Mouse (Mus musculus): ENCODE results near the gene Htra2. TPM values are rescaled to one million over a fixed set of nuclear protein-coding genes. Genes with fewer than 3 reads are reported as not detected.

The Htra2 gene
- total RNA-seq, 4 experiments from 2014 or later = 47.7 to 53.7 (median 50.4) TPM

DNA sequence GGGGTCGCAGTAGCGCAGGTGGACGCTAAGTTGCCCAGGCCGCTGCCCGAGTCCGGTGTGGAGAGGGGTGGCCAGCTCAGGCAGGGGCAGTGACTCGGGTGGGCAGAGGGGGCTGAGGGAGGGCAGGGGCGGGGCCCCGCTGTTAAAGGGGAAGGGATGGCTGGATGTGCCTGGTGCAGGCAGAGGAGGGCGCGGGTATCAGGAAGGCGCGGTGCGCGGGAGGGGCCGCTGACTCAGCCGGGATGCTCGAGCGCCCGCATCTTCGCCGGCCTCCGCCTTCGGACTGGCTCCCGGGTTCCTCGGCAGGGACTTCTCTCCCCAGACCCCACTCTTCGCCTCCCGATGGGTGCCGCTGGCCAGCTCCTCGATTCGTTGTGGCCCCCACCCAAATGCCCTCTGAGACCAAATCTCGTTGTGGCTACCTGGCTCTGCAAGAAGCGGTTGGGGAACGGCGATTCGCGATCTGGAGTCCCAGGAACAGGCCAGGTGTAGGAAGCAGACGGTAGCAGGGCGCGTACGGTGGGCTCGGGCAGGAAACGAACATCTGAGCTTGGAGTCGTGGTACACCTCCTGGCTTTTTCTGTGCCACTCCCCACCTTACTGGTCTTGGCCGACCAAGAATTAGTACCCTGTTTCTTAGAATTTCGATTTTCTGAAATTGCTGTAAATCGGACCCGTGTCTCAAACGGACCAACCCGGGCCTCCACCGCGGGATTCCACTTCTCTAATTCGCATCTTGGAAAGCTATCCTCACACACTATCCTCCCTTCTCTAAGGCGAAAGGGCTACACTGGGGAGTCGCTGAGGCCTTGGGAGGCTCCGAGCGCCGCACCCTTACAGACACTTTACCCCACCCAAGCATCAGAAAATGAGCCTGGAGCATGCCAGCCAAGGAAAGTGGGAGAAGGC lies 15.5 kb upstream of the Htra2 start:
- peak in 1 of 2 experiments; percentile 43 for DNase-seq (ENCODE audit: low spot score in 2 of 2)

DNA sequence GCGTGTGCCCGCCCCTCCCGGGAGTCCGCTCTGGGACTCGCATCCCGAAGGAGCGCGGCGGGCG lies 15.0 kb upstream of the Htra2 start, which contains the start of gene Tlx2:
Gene Tlx2, minus strand, starts transcription at position 47 of the 64 bp plus-strand sequence.
- no peak for DNase-seq (ENCODE audit: low spot score in 2 of 2)

DNA sequence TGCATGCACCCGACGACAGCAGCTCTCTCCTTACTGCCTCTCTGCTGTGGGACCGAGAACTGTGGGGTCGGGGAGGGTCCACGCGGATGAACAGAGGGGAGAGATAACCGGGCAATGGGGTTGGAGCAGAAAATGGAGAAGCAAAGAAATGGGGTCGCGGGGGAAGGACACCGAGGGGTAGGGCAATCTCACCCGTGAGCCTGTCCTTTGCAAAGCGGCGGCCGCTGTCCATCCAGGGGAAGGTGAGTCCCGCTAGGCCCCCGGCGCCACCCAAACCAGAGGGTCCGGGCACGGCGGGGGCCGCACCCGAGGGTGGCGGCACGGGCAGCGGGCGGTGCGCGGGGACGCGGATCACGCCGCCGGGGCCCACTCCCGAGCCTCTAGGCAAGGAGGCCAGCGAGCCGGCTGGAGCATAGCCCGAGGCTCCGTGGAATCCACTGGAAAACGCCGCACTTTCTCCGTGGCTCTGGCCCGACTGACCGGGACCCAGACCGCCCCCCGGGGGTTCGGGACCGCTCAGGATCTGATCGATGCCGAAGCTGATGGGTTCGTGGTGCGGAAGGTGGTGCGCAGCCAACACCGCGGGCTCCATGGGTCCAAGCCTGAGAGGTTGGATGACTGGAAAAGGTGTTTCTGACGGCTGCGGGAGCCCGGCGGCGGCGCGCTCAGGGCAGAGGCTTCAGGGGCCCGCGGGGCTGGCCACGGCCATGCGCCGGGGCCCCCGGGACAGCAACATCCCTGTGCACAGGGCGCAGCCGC lies 14.6 kb upstream of the Htra2 start:
- no peak for DNase-seq (ENCODE audit: low spot score in 2 of 2)

DNA sequence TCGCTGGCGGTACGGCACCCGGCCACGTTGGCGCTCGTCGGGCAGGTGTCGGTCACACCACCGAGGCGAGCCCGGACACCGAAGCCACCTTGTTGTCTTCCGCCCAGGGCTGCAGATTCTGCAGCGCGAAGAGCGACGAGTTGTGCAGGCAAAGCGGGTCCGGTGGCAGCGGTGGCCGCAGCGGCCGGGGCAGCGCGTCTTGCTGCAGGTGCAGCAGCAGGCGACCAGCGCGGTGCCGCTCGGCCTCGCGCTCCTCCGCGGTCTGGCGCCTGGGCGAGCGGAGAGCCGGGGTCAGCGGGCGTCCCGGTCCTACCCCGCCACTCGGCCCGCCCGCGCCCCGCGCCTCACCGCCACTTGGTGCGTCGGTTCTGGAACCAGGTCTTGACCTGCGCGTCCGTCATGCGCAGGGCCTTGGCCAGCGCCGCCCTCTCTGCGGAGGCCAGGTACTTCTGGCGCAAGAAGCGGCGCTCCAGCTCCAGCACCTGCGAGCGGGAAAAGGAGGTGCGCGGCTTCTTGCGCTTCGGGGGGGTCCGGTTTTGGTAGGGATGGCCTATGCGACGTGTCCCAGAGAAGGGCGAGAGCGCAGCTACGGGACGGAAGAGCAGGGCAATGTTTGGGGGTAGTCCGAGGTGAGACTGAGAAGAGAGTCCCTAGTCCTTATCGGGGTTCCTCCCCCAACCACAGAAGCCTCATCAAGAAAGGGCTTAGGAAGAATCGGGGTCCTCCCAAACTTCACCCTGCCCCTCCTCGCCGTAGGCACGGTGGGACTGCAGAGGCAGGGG lies 13.8 kb upstream of the Htra2 start:
- DNase-seq (ENCODE audit: low spot score in 2 of 2) = no peak

- no peak for DNase-seq (ENCODE audit: low spot score in 2 of 2)
Measured at GRCm38 (mm10) chr6:83068221-83068620, 13.1 kb upstream of the Htra2 start.

DNA sequence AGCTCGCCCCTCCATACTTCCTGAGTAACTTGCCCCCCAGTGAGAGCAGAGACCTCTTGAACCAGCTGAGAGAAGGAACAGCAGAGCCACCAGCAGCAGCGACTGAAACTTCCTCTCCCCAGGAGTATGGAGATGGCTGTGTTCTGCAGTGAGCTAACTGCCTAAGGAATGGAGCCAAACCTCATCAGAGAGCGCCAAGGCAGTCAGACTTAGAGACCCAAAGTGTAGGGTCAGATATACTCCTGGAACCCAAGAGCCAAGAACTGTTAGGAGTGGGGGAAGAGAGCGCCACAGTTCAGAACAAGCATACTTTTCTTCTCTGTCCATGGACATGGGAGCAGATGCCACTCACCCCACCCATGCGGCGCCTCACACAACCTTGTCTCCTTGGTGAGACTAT lies 11.4 kb upstream of the Htra2 start:
- DNase-seq (ENCODE audit: low spot score in 2 of 2) = no peak

GRCm38 (mm10) chr6:83065995-83066394 lies 10.9 kb upstream of the Htra2 start:
- no peak for DNase-seq (ENCODE audit: low spot score in 2 of 2)

GRCm38 (mm10) chr6:83058725-83059124 lies 3.7 kb upstream of the Htra2 start:
- DNase-seq (ENCODE audit: low spot score in 2 of 2) = no peak

DNA sequence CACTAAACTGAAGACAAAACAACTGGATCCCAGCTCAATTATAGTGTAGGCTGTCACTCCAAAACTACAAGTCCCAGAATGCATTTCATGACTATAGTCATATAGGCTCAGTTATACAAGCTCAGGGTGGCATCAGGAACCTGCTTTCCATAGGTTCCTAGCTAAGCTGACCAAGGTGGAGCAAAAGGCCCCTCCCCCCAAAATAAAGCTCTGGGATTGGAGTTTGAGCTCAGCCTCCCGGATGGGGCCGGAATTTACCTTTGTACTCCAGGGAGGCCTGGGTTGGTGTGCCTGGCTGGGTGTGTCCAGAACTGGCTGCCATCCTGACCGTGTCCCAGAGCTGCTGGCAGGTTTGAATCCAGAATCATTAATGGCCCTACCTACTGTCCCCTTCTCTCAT lies 2.7 kb upstream of the Htra2 start, which contains the start of gene Dqx1:
Gene Dqx1, plus strand, starts transcription at position 55 of the 400 bp plus-strand sequence.
- no peak for DNase-seq (ENCODE audit: low spot score in 2 of 2)

DNA sequence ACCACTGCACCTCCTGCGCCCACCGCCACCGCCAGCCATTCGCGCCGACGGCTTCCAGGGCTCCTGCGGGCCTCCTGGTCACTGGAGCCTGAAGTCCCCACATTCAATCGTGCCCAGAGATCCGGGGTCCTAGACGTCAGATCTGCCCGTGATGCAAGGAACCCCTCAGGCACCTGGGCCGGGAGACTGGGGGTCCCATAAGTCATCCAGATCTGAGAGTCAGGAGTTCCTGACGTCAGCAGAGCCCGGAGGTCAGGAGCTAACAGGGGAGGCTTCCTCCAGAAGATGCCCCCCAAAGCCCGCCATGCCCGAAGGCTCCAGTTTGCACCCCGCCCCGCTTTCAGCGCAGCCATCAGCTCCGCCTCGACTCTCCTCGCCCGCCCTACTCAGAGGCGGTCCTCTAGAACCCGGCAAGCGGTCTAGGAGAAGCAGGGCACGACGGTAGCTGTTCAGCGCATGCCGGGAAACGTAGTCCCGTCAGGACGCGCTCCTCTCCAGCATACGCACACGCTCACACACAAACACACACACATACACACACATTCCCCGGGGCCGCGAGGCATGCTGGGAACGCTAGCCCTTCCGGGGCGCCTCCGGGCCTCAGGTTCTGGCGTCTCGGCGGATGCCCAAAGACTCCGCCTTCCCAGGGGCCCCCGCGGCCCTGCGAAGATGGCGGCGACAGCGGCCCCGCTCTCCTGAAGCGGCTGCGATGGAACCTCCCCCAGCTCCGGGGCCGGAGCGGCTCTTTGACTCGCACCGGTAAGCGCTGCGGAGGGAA lies 810 bp downstream of the Htra2 start, which contains the start of gene Aup1:
Gene Aup1, plus strand, starts transcription at position 448 of the 778 bp plus-strand sequence.
- DNase-seq (ENCODE audit: low spot score in 2 of 2) = peak; percentile 92 to 98

DNA sequence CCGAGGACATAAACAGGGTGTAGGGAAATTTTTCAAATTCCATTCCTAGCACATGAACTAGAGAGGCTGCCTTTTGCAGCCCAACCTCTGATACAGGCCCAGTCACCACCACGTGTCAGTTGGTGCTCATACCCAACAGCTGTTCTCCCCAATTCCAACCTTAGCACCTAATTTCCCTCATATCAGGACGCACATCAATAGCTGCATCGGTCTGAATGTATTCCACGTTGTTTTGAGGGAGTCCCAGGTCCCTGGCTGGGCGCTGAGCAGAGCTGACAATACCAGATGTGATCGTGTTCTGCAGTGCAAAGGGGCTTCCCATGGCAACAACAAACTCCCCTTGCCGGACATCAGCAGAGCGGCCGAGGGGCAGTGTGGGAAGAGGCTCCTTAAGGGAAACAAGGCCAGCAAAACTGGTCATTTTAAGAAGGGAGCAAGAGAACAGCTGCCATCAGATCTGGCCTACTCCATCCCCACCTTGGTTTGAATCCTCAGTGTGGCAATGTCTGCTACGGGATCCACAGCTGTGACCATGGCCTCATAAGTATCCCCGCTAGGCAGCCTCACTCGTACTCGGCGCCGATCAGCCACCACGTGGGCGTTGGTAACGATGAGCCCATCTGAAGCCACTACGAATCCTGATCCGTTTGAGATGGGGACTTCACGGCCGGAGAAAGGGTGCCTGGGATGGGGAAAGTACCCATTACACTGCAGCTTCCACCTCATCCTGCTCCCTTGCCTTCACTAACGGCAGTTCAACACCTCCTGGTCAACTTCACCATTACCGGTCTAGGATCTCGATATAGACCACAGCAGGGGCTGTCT lies 1.7 kb downstream of the Htra2 start:
- no peak for DNase-seq (ENCODE audit: low spot score in 2 of 2)

- DNase-seq (ENCODE audit: low spot score in 2 of 2) = no peak
Measured at GRCm38 (mm10) chr6:83049367-83049766, 5.7 kb downstream of the Htra2 start.

- no peak for DNase-seq (ENCODE audit: low spot score in 2 of 2)
Measured at GRCm38 (mm10) chr6:83044742-83045141, 10.3 kb downstream of the Htra2 start.

DNA sequence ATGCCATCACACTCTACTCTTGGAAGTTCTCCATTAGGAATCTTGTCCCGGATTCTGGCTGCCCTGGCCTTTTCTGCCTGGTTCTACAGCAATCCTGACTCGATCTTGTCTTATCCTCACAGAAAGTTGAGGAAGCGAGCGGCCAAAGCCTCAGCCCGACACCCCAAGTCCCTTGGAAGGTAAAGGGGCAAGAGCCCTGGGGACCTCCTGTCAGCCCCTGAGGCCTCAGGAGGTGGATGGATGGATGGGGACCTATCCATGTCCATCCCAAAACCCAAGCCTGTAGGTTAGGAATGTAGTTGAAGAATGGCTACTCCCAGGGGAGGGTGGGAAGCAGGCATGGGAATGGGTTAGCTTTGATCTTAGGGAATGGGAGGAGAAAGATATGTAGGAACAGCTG lies 11.1 kb downstream of the Htra2 start:
- DNase-seq (ENCODE audit: low spot score in 2 of 2) = no peak

DNA sequence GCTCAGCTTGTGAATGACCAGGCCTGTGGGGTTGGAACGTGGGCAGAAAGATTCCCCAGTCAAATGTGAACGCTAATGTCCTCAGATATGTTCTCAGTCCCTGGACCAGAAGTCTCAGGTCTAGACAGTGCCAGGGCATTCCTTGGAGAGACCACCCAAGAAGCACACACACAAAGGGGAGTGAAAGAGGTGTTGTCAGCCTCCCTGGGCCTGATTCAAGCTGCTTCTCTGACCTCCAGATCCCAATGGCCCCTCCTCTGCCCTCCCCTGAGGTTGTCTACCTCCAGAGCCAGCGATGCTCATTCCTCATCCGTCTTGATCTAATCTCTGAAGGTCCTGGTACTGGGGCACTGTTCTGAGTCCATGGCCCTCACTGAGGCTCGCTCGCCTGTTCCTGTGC lies 11.5 kb downstream of the Htra2 start:
- no peak for DNase-seq (ENCODE audit: low spot score in 2 of 2)

DNA sequence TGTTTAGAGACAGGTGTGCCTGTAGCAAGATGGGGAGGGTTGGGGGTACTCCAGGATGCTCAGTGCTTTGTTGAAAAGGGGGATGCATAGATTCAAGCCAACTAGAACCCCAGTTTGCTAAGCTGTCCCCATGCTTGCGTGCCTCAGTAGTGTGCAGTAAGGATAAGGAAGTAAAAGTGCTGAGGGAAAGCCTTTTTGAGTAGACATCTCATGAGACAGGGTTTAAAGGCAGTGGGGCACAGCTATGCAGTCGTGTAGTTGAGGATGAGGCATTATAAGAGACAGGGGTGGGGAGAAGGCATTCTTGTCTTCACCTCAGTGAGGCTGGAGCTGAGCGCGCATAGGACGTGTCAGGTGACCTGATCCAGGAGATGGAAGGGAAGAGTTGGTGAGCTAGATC lies 14.5 kb downstream of the Htra2 start:
- no peak for DNase-seq (ENCODE audit: low spot score in 2 of 2)

- peak; percentile 76 to 95 for DNase-seq (ENCODE audit: low spot score in 2 of 2)
Measured at GRCm38 (mm10) chr6:83038496-83039012, 16.5 kb downstream of the Htra2 start.

DNA sequence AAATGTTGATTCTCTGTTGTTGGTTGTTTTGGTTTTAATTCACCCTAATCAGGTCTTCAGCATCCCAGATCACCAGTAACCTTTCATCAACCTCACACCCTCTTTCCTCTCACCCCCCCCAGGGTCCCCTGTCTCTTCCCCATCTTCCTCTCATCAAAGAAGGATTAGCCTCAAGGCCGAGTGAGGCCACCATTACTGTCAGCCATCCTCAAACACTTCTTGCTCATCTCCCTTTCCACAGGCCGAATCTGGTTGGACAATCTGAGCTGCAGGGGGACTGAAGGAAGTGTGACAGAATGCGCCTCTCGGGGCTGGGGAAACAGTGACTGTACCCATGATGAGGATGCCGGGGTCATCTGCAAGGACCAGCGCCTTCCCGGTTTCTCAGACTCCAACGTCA lies 17.9 kb downstream of the Htra2 start:
- DNase-seq (ENCODE audit: low spot score in 2 of 2) = no peak

GRCm38 (mm10) chr6:83034463-83035055 lies 20.5 kb downstream of the Htra2 start:
- DNase-seq (ENCODE audit: low spot score in 2 of 2) = no peak

All from left cerebral cortex, adult 8-10 months (tissue).